Mouse (Mus musculus): ENCODE measurements at regions not wholly inside any gene's neighbourhood (a gene's known extent, or its start where the extent isn't known, plus 50 kb on each side); places are given as distances from the start of the nearest gene placed in this dataset.

- ATAC-seq (ENCODE audit: insufficient number of reproducible peaks, low FRiP score, low TSS enrichment, low read depth) (no peak), DNase-seq (ENCODE audit: low spot score) (no peak)
- H3K27ac ChIP-seq (replicated peaks; ENCODE audit: low read depth, low read length): no peak overlapping the region
- H3K4me1 ChIP-seq (ENCODE audit: control insufficient read depth, insufficient read depth, low read length): no peaks in the 10 kb centered on the region
- no peaks in the 10 kb centered on the region for H3K36me3 ChIP-seq (ENCODE audit: control insufficient read depth, insufficient read depth, low read length)
- 71% methylated on average over 5 of the region's 5 CpGs for WGBS
- H3K4me3 ChIP-seq (ENCODE audit: low read depth, low read length): no peak overlapping the region
- H3K27me3 ChIP-seq (ENCODE audit: control insufficient read depth, insufficient read depth, low read length): no peaks in the 10 kb centered on the region
- no peak overlapping the region for H3K4me2 ChIP-seq (ENCODE audit: low read depth, severe bottlenecking)
- H3K9ac ChIP-seq (ENCODE audit: low read length): no peak overlapping the region
- no peaks in the 10 kb centered on the region for H3K9me3 ChIP-seq (ENCODE audit: control insufficient read depth, low read length)
These were observed 659.9 kb downstream of the Slc22a22 start for GRCm38 (mm10) chr15:56817204-56818157.

GRCm38 (mm10) chr15:56813876-56814275, 663.5 kb downstream of the Slc22a22 start:
- H3K4me3 ChIP-seq (ENCODE audit: low read depth, low read length): no peak overlapping the region
- DNase-seq (ENCODE audit: low spot score): no peak
- H3K27ac ChIP-seq (replicated peaks; ENCODE audit: low read depth, low read length): no peak overlapping the region
- no peak for ATAC-seq (ENCODE audit: insufficient number of reproducible peaks, low FRiP score, low TSS enrichment, low read depth)
- H3K27me3 ChIP-seq (ENCODE audit: control insufficient read depth, insufficient read depth, low read length): no peaks in the 10 kb centered on the region
- H3K4me2 ChIP-seq (ENCODE audit: low read depth, severe bottlenecking): no peak overlapping the region
- H3K4me1 ChIP-seq (ENCODE audit: control insufficient read depth, insufficient read depth, low read length): no peaks in the 10 kb centered on the region
- no peak overlapping the region for H3K9ac ChIP-seq (ENCODE audit: low read length)
- no peaks in the 10 kb centered on the region for H3K36me3 ChIP-seq (ENCODE audit: control insufficient read depth, insufficient read depth, low read length)
- no peaks in the 10 kb centered on the region for H3K9me3 ChIP-seq (ENCODE audit: control insufficient read depth, low read length)
- 17% methylated on average over 5 of the region's 5 CpGs for WGBS

- Histone ChIP-seq H3K9me3 (ENCODE audit: control insufficient read depth, low read length) (no peaks in the 10 kb centered on the region), H3K9ac (ENCODE audit: low read length) (no peak overlapping the region), H3K4me2 (ENCODE audit: low read depth, severe bottlenecking) (no peak overlapping the region), H3K36me3 (ENCODE audit: control insufficient read depth, insufficient read depth, low read length) (no peaks in the 10 kb centered on the region), H3K4me3 (ENCODE audit: low read depth, low read length) (no peak overlapping the region), H3K27ac (replicated peaks; ENCODE audit: low read depth, low read length) (no peak overlapping the region), H3K27me3 (ENCODE audit: control insufficient read depth, insufficient read depth, low read length) (no peaks in the 10 kb centered on the region), H3K4me1 (ENCODE audit: control insufficient read depth, insufficient read depth, low read length) (no peaks in the 10 kb centered on the region)
- WGBS: 38% methylated on average over 13 of the region's 13 CpGs
- DNase-seq (ENCODE audit: low spot score): peak; percentile 24
- no peak for ATAC-seq (ENCODE audit: insufficient number of reproducible peaks, low FRiP score, low TSS enrichment, low read depth)
These were observed 667.3 kb downstream of the Slc22a22 start for GRCm38 (mm10) chr15:56810151-56810550.

GRCm38 (mm10) chr15:56807611-56808010, 669.8 kb downstream of the Slc22a22 start:
- DNase-seq (ENCODE audit: low spot score) (peak; percentile 63), ATAC-seq (ENCODE audit: insufficient number of reproducible peaks, low FRiP score, low TSS enrichment, low read depth) (peak; percentile 51; the same call in 1 of the 2 replicates)
- WGBS: 19% methylated on average over 5 of the region's 5 CpGs
- Histone ChIP-seq H3K36me3 (ENCODE audit: control insufficient read depth, insufficient read depth, low read length) (no peaks in the 10 kb centered on the region), H3K9me3 (ENCODE audit: control insufficient read depth, low read length) (no peaks in the 10 kb centered on the region), H3K4me3 (ENCODE audit: low read depth, low read length) (no peak overlapping the region), H3K27me3 (ENCODE audit: control insufficient read depth, insufficient read depth, low read length) (no peaks in the 10 kb centered on the region), H3K9ac (ENCODE audit: low read length) (no peak overlapping the region), H3K4me2 (ENCODE audit: low read depth, severe bottlenecking) (no peak overlapping the region), H3K27ac (replicated peaks; ENCODE audit: low read depth, low read length) (no peak overlapping the region), H3K4me1 (ENCODE audit: control insufficient read depth, insufficient read depth, low read length) (no peaks in the 10 kb centered on the region)

- Histone ChIP-seq H3K36me3 (ENCODE audit: control insufficient read depth, insufficient read depth, low read length) (no peaks in the 10 kb centered on the region), H3K4me1 (ENCODE audit: control insufficient read depth, insufficient read depth, low read length) (no peaks in the 10 kb centered on the region), H3K27me3 (ENCODE audit: control insufficient read depth, insufficient read depth, low read length) (no peaks in the 10 kb centered on the region), H3K4me3 (ENCODE audit: low read depth, low read length) (no peak overlapping the region), H3K9ac (ENCODE audit: low read length) (no peak overlapping the region), H3K9me3 (ENCODE audit: control insufficient read depth, low read length) (no peaks in the 10 kb centered on the region), H3K27ac (replicated peaks; ENCODE audit: low read depth, low read length) (no peak overlapping the region), H3K4me2 (ENCODE audit: low read depth, severe bottlenecking) (no peak overlapping the region)
- no peak for ATAC-seq (ENCODE audit: insufficient number of reproducible peaks, low FRiP score, low TSS enrichment, low read depth)
- no peak for DNase-seq (ENCODE audit: low spot score)
- WGBS: 90% methylated on average over 2 of the region's 2 CpGs
These were observed 675.5 kb downstream of the Slc22a22 start for GRCm38 (mm10) chr15:56801933-56802332.

- ATAC-seq (ENCODE audit: insufficient number of reproducible peaks, low FRiP score, low TSS enrichment, low read depth): no peak
- Histone ChIP-seq H3K27me3 (ENCODE audit: control insufficient read depth, insufficient read depth, low read length) (no peaks in the 10 kb centered on the region), H3K27ac (replicated peaks; ENCODE audit: low read depth, low read length) (no peak overlapping the region), H3K4me3 (ENCODE audit: low read depth, low read length) (no peak overlapping the region), H3K9me3 (ENCODE audit: control insufficient read depth, low read length) (no peaks in the 10 kb centered on the region), H3K9ac (ENCODE audit: low read length) (no peak overlapping the region), H3K36me3 (ENCODE audit: control insufficient read depth, insufficient read depth, low read length) (no peaks in the 10 kb centered on the region), H3K4me1 (ENCODE audit: control insufficient read depth, insufficient read depth, low read length) (no peaks in the 10 kb centered on the region), H3K4me2 (ENCODE audit: low read depth, severe bottlenecking) (no peak overlapping the region)
- 57% methylated on average over 5 of the region's 5 CpGs for WGBS
- no peak for DNase-seq (ENCODE audit: low spot score)
These were observed 702.0 kb downstream of the Slc22a22 start for GRCm38 (mm10) chr15:56775431-56775830.

GRCm38 (mm10) chr15:56774648-56775393, 702.6 kb downstream of the Slc22a22 start:
- Histone ChIP-seq H3K27ac (replicated peaks; ENCODE audit: low read depth, low read length) (no peak overlapping the region), H3K9me3 (ENCODE audit: control insufficient read depth, low read length) (no peaks in the 10 kb centered on the region), H3K4me2 (ENCODE audit: low read depth, severe bottlenecking) (no peak overlapping the region), H3K4me3 (ENCODE audit: low read depth, low read length) (no peak overlapping the region), H3K9ac (ENCODE audit: low read length) (no peak overlapping the region), H3K27me3 (ENCODE audit: control insufficient read depth, insufficient read depth, low read length) (no peaks in the 10 kb centered on the region), H3K36me3 (ENCODE audit: control insufficient read depth, insufficient read depth, low read length) (no peaks in the 10 kb centered on the region), H3K4me1 (ENCODE audit: control insufficient read depth, insufficient read depth, low read length) (no peaks in the 10 kb centered on the region)
- DNase-seq (ENCODE audit: low spot score): no peak
- 19% methylated on average over 9 of the region's 9 CpGs for WGBS
- ATAC-seq (ENCODE audit: insufficient number of reproducible peaks, low FRiP score, low TSS enrichment, low read depth): no peak

GRCm38 (mm10) chr15:56766356-56766755, 711.1 kb downstream of the Slc22a22 start:
- ATAC-seq (ENCODE audit: insufficient number of reproducible peaks, low FRiP score, low TSS enrichment, low read depth) (no peak), DNase-seq (ENCODE audit: low spot score) (no peak)
- Histone ChIP-seq H3K4me2 (ENCODE audit: low read depth, severe bottlenecking) (no peak overlapping the region), H3K4me3 (ENCODE audit: low read depth, low read length) (no peak overlapping the region), H3K27me3 (ENCODE audit: control insufficient read depth, insufficient read depth, low read length) (no peaks in the 10 kb centered on the region), H3K9ac (ENCODE audit: low read length) (no peak overlapping the region), H3K27ac (replicated peaks; ENCODE audit: low read depth, low read length) (no peak overlapping the region), H3K36me3 (ENCODE audit: control insufficient read depth, insufficient read depth, low read length) (no peaks in the 10 kb centered on the region), H3K9me3 (ENCODE audit: control insufficient read depth, low read length) (no peaks in the 10 kb centered on the region), H3K4me1 (ENCODE audit: control insufficient read depth, insufficient read depth, low read length) (no peaks in the 10 kb centered on the region)
- 39% methylated on average over 6 of the region's 6 CpGs for WGBS

All from limb, embryonic 11.5 days (tissue).